Mouse (Mus musculus) E14TG2a.4 (cell line): ENCODE measurements at regions not wholly inside any gene's neighbourhood (a gene's known extent, or its start where the extent isn't known, plus 50 kb on each side); places are given as distances from the start of the nearest gene placed in this dataset.
A peak's percentile ranks its signal among the peaks of the same experiment; 100 is the strongest.

Experiments used
- H3K27me3 ChIP-seq: 2 replicates; pipeline ENCODE4 v1.6.1; 2014; ENCODE audit warnings: low read length, control low read depth; ENCODE audit not compliant: insufficient read depth
- H3K36me3 ChIP-seq: 2 replicates; pipeline ENCODE4 v1.6.1; 2014; ENCODE audit warnings: low read length, control low read depth; ENCODE audit not compliant: insufficient read depth
- H3K4me1 ChIP-seq: replicated peaks from 2 replicates; pipeline ENCODE4 v1.6.1; 2014; ENCODE audit warnings: low read depth, low read length, control low read depth
- H3K4me3 ChIP-seq: replicated peaks from 2 replicates; pipeline ENCODE4 v1.5.1; 2014; ENCODE audit warnings: mild to moderate bottlenecking, low read length
- H3K9me3 ChIP-seq: 2 replicates; pipeline ENCODE4 v1.6.1; 2014; ENCODE audit warnings: low read length, control low read depth
- CTCF ChIP-seq: conservative IDR thresholded peaks from 2 replicates; pipeline ENCODE4 v1.5.1; 2014; ENCODE audit warnings: low read length
- NANOG ChIP-seq: IDR thresholded peaks from 2 replicates; pipeline ENCODE4 v1.6.1; 2014; ENCODE audit warnings: borderline replicate concordance, low read length, mixed read lengths
- POU5F1 ChIP-seq: IDR thresholded peaks from 2 replicates; pipeline ENCODE4 v1.6.1; 2014; ENCODE audit warnings: low read length, borderline replicate concordance

GRCm38 (mm10) chr4:101333036-101333435 is 68.0 kb upstream of the Jak1 start:
- Histone ChIP-seq H3K9me3 (no peaks in the 10 kb centered on the region), H3K4me1 (peaks cover 23% of the 10 kb centered on the region), H3K36me3 (no peaks in the 10 kb centered on the region), H3K4me3 (no peak overlapping the region), H3K27me3 (no peaks in the 10 kb centered on the region; the same call in 1 of the 2 replicates)
- TF ChIP-seq NANOG: no peak
- no peak for TF ChIP-seq CTCF
- TF ChIP-seq POU5F1: no peak

- Histone ChIP-seq H3K36me3 (no peaks in the 10 kb centered on the region), H3K4me3 (no peak overlapping the region), H3K9me3 (no peaks in the 10 kb centered on the region), H3K27me3 (no peaks in the 10 kb centered on the region; the same call in 1 of the 2 replicates), H3K4me1 (peaks cover 36% of the 10 kb centered on the region)
- TF ChIP-seq CTCF (no peak), POU5F1 (no peak), NANOG (no peak)
These were observed 66.1 kb upstream of the Jak1 start for GRCm38 (mm10) chr4:101331231-101331630.

DNA sequence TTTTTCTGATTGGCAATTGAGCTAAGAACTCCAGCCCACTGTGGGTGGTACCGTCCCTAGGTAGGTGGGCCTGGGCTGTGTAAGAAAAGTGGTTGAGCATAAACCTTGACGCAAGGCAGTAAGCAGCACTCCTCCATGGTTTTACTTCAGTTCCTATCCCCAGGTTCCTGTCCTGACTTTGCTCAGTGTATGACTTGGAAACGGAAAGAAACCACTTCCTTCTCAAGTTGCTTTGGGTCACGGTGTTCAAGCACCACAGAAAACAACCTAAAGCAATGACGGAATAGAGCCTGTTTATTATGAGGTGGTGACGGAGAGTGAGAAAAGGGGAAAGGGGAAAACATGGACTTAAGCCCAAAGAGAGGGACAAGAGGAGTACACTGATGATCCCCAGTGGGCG is 64.0 kb upstream of the Jak1 start:
- Histone ChIP-seq H3K4me3 (no peak overlapping the region), H3K27me3 (peaks cover 5% of the 10 kb centered on the region), H3K4me1 (peaks cover 37% of the 10 kb centered on the region), H3K9me3 (no peaks in the 10 kb centered on the region), H3K36me3 (no peaks in the 10 kb centered on the region)
- no peak for TF ChIP-seq CTCF
- TF ChIP-seq POU5F1: peak; percentile 65; the same call in 1 of the 2 replicates

DNA sequence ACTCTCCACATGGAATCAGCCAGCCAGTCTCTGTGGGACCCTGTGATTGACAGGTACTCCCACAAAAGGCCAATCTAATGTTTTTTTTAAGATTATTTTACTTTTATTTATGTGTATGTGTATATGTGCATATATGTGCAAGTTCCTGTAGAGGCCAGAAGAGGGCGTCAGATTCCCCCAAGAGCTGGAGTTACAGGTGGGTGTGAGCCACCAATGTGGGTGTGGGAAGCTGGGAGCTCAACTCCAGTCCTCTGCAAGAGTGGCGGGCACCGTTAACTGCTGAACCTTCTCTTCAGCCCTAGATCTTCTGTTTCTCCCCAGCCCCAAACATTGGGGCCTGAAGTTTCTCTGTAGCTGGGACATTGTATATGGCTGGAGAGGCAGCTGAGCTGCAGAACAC is 61.0 kb upstream of the Jak1 start:
- Histone ChIP-seq H3K9me3 (no peaks in the 10 kb centered on the region), H3K27me3 (peaks cover 7% of the 10 kb centered on the region), H3K4me1 (peaks cover 37% of the 10 kb centered on the region), H3K4me3 (no peak overlapping the region), H3K36me3 (no peaks in the 10 kb centered on the region)
- TF ChIP-seq NANOG (no peak), CTCF (peak; percentile 52), POU5F1 (no peak)

GRCm38 (mm10) chr4:101321731-101322130 is 56.6 kb upstream of the Jak1 start:
- Histone ChIP-seq H3K27me3 (peaks cover 7% of the 10 kb centered on the region), H3K4me1 (peaks cover 4% of the 10 kb centered on the region; the same call in 1 of the 2 replicates), H3K36me3 (no peaks in the 10 kb centered on the region), H3K4me3 (no peak overlapping the region), H3K9me3 (no peaks in the 10 kb centered on the region)
- TF ChIP-seq POU5F1 (no peak), CTCF (no peak), NANOG (no peak)

DNA sequence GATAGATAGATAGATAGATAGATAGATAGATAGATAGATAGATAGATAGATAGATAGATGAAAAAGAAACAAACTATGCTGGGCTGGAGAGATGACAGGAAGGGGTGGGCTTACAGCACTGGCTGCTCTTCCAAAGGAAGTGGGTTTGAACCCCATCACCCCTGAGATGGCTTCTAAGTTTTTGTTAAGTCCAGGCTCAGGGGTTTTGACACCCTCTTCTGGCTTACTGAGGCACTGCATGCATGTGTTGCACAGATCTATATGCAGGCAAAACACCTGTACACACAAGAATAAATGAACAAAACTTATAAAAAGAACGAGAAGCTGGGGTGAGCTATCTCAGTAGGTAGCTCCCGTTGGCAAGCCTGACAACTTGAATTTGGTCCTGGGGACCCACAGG is 55.5 kb upstream of the Jak1 start:
- Histone ChIP-seq H3K4me1 (no peaks in the 10 kb centered on the region), H3K27me3 (peaks cover 7% of the 10 kb centered on the region), H3K9me3 (no peaks in the 10 kb centered on the region), H3K36me3 (no peaks in the 10 kb centered on the region), H3K4me3 (no peak overlapping the region)
- TF ChIP-seq POU5F1 (no peak), NANOG (no peak), CTCF (peak; percentile 72)

- H3K4me3 ChIP-seq: no peak overlapping the region
- H3K36me3 ChIP-seq: no peaks in the 10 kb centered on the region
- TF ChIP-seq POU5F1 (no peak), CTCF (no peak), NANOG (no peak)
- no peaks in the 10 kb centered on the region for H3K4me1 ChIP-seq
- peaks cover 7% of the 10 kb centered on the region for H3K27me3 ChIP-seq
- H3K9me3 ChIP-seq: no peaks in the 10 kb centered on the region
These were observed 54.7 kb upstream of the Jak1 start for GRCm38 (mm10) chr4:101319681-101320220.

DNA sequence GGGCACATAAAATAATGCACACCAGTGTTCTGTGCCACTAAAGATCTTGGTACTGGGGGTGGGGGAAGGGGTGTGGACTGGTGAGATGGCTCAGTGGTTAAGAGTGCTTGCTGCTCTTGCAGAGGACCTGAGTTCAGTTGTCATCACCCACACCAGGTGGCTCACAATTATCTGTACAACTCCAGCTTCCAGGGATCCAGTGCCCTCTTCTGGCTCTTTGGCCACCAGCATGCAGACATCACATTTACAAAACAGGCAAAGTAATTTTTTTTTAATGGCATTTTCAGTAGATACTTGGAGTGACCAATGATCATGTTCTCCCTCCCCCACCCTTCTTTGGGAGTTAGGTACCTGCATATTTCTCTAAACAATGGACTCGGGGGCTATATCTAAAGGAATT is 53.8 kb upstream of the Jak1 start:
- peaks cover 10% of the 10 kb centered on the region for H3K27me3 ChIP-seq
- no peak overlapping the region for H3K4me3 ChIP-seq
- H3K9me3 ChIP-seq: no peaks in the 10 kb centered on the region
- H3K36me3 ChIP-seq: no peaks in the 10 kb centered on the region
- no peaks in the 10 kb centered on the region for H3K4me1 ChIP-seq
- TF ChIP-seq NANOG (no peak), POU5F1 (no peak), CTCF (no peak)

- TF ChIP-seq POU5F1 (no peak), NANOG (no peak), CTCF (no peak)
- Histone ChIP-seq H3K36me3 (no peaks in the 10 kb centered on the region), H3K4me1 (no peaks in the 10 kb centered on the region), H3K4me3 (no peak overlapping the region), H3K9me3 (no peaks in the 10 kb centered on the region), H3K27me3 (peaks cover 25% of the 10 kb centered on the region)
These were observed 51.0 kb upstream of the Jak1 start for GRCm38 (mm10) chr4:101316061-101316460.
